Mouse (Mus musculus): ENCODE measurements around the gene Pik3r1.

DNA sequence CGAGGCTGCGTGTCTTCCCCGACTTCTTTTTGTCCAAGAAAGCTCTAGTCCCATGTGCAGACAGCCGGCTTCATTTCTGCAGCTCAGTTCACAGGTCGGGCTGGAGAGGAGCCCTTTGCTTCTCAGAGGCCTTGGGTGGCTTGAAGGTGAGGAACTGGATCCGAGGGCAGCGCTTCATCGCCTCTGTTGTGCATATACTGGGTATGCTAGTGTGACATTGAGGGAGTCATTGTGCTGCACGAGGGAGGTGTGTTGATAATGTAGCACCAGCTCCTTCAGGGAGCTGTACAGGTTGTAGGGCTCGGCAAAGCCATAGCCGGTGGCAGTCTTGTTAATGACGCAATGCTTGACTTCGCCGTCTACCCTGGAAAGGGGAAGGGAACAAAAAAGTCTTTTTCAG is 83.3 kb downstream of the Pik3r1 start:
- TF ChIP-seq POLR2A (IDR thresholded peaks at IDR 0.05; ENCODE audit: insufficient read depth, low read depth, low read length) (no peak), EP300 (IDR thresholded peaks at IDR 0.05; ENCODE audit: insufficient read depth, low read depth, low read length) (no peak), CTCF (IDR thresholded peaks at IDR 0.05) (no peak)

All from heart, adult 2 months (tissue).